Mouse (Mus musculus): ENCODE measurements around the gene Xpnpep3.

Xpnpep3 gene

DNA sequence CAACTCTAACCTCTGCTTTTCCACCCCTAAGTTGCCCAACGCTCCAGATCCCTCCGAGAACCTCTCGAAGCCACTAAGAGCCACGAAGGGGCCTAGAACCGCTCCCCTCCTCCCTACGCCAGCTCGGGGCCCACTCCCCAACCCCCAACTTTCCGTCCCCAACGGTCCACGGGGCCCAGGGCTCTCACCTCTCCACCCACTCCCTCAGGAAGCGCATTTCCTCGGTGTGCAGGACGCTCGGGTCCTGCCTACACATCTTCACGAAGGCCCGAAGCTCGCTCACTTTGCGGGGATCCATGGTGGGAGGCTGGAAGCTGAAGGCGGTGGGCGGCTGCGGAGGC is 671 bp upstream of the Xpnpep3 start:
- no peak for DNase-seq (ENCODE audit: low read depth, low spot score)

DNA sequence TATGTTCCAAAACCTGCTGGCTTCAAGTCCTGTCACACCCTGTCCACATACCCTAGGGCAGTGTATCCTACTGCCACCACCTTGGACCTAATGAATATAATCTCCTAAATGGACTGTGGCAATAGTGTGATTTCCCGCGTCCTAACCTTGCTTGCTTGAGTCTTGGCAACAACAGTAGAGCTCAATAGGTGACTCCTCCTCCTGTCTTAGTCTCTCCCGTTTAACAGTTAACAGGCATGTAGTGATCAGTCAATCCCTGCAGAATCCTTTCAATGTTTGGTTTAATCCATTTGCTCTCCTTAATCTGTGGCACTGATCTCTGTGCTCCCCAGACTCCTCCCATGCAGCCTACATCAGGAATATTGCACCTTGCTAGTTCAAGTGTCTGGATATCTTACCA is 5.1 kb downstream of the Xpnpep3 start:
- DNase-seq (ENCODE audit: low read depth, low spot score), result no peak

DNA sequence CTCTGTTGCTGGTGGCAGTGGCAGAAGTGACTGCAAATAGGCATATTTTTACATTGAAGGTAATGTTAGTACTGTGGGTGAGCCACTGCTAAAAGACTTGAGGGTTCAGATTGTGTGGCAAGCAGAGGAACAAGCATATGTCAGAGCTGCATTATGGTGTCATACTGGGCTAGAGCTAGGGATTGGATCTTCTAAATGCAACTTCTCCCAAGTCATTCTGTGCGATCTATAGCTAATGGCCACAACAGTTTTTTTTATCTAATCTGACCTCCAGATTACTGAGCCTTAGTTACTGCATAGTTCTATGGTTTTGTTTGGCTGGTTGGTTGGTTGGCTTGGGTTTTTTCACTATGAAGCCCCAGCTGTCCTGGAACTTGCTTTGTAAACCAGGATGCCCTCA is 8.3 kb downstream of the Xpnpep3 start, which contains the start of gene Dnajb7:
Dnajb7 (minus strand) TSS at position 101 of the 400 bp plus-strand sequence.
- no peak for DNase-seq (ENCODE audit: low read depth, low spot score)

DNA sequence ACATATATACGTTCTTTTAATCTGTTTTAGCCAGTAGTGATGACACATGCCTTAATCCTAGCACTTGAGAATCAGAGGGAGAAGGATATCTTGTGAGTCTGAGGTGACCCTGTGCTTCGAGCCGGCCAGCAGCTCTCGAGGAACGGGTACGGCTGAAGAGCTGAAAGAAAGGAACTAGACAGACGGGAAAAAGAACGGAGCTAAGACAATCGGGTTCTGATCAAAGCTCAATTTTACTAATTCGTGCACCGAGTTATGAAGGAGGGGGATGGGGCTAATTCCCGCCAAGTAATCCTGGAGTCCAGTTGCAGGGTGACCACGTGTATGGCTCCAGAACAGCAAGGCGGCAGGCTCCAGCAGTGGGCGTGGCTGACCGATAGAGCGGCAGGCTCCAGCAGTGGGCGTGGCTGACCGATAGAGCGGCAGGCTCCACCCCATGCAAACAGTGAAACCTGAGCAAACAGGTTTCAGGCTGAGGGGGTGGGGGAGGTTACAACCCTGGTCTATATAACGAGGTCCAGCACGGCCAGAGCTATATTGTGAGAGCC is 16.9 kb downstream of the Xpnpep3 start:
- peak; percentile 26 for DNase-seq (ENCODE audit: low read depth, low spot score)

DNA sequence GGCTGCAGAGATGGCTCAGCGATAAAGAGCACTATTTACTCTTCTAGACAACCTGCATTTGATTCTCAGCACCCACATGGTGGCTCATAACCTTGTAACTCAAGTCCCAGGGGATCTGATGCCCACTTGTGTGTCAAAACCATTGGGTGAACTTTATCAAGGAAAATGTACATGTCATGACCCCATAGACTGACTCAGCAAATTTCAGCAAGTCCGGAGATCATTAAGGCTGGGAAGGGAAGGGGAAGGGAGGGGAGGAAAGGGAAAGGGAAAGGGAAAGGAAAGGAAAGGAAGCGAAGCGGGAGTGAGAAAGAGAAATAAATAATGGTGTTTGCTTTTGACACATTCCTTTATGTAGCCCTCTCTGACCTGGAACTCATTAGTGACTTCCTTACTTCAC is 18.1 kb downstream of the Xpnpep3 start:
- DNase-seq (ENCODE audit: low read depth, low spot score), result no peak

DNA sequence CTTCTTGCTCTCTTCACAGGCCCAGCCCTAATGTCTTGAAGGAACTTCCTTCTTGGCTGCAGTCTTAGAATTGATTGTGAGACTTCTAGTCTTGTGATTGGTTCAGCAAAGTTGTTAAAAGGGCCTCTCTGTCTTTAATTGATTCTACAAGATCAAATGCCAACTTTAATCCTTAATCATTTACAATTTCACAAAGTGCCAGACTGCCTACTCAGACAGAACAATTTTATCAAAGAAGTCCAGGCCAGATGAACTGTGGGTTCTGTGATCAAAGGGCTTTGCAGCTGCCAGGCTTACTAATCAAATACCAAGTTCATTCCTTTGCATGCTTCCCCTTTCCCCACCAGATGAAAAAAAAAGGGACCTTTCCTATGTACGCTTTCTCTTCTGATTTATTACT is 21.5 kb downstream of the Xpnpep3 start:
- DNase-seq (ENCODE audit: low read depth, low spot score), result no peak

DNA sequence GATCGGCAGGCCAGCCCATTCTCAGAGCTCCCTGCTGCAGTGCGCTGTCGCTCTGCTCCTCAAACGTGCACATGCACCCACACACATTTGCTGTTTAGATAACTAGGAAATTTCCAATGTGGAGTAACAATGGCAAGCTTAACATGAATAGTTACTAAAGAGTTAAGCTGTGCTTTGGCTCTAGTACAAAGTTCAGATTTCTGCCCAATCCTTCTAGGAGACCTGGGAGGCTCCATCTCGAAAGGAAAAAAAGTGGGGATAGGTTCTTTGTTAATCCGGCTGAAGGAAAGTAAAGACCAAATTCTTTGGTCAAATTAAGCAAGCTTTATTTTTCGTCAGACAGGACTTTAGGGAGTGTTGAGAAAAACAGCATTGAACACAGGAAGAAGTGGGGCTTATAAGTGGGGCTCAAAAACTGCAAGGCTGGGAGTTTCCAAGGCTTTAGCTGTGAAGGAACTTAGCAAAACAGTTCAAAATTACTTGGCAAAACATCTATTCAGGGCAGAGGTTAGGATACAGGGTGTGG is 22.3 kb downstream of the Xpnpep3 start:
- no peak for DNase-seq (ENCODE audit: low read depth, low spot score)

DNA sequence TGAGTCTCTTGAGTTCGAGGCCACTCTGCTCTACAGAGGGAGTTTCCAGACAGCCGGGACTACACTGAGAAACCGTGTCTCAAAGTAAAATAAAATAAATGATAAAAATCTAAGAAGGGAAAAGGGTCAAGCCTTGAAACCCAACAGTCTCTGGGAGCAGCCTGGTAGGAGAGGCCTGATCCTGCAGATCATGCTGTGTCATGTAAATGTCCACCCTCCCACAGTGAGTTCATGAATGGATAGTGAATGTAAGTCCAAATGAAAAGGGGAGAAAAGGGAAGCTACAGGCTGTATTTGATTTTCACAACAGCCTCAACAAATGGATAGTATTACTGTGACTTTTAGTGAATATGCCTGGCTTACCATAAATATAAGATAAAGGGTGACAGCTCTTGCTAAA is 25.4 kb downstream of the Xpnpep3 start:
- no peak for DNase-seq (ENCODE audit: low read depth, low spot score)

DNA sequence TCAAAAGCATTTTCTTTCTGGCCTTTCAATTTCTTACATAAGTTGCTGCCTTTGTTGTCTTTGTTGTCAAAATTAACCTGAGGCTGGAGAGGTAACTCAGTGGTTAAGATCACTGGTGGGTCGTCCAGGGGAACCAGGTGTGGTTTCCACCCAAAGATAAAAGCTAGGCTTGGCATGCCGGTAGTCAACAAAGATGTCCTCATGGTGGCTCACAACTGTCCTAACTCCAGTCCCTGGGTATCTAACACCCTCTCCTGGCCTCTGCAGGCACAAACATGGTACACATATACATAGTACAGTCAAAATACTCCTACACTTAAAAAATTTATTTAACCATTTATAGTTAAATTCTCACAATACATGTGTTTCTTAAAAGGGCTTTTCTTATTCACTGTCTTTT is 28.0 kb downstream of the Xpnpep3 start:
- DNase-seq (ENCODE audit: low read depth, low spot score), result no peak

DNA sequence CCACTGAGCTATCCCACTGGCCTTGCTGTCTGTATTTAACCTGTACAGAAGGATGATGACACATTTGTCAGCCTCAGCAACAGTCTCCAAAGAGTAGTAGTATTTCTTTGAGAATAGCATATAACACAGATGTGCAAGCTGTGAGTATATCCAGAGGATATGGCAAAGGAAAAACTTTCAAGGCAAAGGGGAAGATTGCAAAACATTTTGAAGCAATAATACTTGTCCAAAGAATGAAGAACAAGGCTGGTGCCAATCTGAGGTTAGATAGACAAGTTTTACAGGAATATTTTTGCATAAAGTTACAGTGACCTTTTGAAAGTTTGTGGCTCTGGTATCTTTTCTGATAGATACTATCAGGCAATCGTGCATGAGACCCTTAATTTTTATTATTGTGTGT is 31.3 kb downstream of the Xpnpep3 start:
- DNase-seq (ENCODE audit: low read depth, low spot score), result no peak

DNA sequence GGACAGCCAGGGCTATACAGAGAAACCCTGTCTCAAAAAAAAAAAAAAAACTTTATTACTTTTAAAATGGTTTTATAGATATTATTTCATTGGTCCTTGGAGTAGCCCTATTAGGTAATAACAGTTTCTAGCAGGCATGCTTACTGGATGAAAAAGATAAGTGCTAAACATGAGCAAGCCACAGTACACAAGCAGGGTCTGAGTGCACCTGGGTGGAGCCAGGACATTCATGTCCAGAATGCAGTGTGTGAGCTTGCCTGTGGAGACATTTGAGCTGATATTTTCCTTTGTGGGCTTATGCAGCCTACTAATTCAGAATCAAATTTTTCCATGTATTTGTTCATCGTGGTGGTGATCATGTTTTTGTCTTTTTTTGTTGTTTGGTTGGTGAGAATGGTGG is 38.4 kb downstream of the Xpnpep3 start:
- DNase-seq (ENCODE audit: low read depth, low spot score), result no peak

DNA sequence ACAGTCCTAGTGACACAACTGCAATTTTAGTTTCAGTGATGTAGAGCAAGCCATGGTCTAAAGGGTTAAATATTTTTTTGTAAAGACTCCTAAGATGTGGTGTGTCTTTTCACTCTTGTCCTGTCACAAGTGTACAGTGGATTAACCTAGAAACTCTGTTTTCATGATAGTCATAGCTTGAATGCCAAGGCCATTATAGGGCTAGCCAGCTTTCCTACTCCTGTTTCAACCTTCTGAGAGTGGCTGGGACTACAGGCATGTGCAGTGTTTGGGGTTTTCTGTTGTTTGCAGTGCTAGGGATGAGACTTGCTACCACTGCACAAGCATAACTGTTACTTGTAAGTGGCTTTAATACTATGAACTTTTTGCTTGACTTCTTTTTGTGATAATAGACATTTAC is 39.3 kb downstream of the Xpnpep3 start:
- no peak for DNase-seq (ENCODE audit: low read depth, low spot score)

DNA sequence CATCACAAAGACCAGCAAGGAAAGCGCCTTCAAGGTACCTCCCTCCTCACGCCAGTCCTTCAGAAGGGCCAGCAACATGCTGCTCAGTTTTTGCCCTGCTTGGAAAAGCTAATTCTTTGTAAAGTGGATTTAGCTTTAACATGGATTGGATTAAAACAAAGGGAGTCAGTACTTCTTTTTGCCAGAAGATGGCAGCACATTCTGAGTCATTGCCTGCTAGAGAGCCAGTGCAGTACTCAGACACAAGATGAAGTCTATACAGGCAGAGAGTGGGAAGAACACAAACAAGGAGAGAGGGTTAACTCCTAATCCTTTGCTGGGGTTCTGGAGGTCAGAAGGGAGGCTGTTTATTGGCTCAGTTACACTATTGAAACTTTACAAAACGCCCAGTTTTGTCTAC is 48.5 kb downstream of the Xpnpep3 start:
- DNase-seq (ENCODE audit: low read depth, low spot score), result peak; percentile 76

DNA sequence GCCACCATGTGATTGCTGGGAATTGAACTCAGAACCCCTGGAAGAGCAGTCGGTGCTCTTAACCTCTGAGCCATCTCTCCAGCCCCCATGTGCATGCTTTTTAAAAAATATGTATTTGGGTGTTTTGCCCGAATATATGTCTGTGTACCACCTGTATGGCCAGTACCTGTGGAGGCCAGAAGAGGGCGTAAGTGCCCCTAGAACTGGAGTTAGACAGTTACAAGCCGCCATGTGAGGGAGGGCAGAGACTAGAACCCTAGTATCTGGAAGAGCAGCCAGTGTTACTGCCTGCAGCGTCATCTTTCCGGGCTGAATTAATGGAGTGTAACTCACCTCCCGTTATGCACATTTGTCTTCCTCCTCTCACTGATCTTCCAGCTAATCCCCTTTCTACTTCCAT is 61.6 kb downstream of the Xpnpep3 start:
- no peak for DNase-seq (ENCODE audit: low read depth, low spot score)

DNA sequence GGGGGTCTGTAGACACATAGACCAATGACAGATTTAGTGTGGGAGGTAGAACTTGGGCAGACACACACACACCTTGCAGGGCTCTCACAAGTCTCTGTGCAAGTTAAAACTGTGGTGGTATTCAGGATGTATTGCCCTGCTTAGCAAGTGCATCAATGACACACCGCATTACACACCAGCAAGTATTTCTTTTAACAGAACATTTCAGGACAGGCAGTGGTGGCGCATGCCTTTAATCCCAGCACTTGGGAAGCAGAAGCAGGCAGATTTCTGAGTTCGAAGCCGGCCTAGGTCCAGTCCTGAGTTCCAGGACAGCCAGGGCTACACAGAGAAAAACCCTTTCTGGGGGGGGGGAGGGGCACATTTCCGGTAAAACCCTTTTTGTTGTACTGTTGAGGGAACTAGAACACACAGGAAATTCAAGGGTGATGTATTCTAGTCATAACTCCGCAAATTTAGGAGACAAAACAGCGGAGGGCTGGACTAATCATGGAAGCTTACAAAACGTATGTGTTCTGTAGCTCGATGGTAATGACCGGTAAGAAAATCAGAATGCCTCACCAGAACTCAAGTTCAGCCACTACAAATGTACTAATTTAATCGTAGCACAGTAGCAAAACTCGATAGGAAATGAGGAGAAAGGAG is 65.2 kb downstream of the Xpnpep3 start:
- no peak for DNase-seq (ENCODE audit: low read depth, low spot score)

DNA sequence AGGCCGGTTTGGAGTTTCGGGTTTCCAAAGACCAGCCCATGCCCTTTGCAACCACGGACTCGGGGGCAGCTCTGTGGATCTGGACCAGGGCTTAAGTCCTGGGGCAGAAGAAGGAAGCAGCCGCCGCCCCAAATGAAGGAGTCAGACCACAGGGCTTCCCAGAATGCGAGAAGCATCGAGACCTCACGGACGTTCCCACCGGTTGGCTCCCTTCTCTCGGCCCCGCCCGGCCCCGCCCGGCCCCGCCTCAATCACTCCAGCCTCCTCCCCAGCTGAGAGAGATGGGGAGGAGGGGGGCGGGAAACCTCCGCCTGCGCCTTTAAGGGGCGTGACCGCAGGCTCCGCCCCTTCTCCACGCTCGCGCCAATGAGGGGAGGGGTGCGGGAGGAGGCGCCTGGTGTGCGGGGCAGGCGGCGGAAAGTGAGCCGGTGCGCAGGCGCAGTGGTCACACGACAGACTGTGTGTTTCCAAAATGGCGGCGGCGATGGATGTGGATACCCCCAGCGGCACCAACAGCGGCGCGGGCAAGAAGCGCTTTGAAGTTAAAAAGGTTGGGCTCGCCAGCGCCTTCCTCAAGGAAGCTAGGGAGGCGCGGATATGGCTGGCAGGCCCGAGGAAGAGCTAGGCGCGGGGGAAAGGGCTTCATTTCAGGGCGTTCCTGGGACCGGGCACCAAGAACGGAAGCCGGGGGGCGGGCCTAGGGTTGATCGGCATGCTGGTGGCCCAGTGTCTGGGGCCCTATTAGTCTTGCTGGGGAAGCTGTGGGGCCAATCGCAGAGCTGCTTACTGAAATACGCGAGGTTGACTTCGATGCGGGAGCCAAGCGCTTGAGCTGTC is 66.2 kb downstream of the Xpnpep3 start, which contains the start of gene Rbx1:
Rbx1 (plus strand) TSS at position 396 of the 837 bp plus-strand sequence.
- DNase-seq (ENCODE audit: low read depth, low spot score), result peak; percentile 98

DNA sequence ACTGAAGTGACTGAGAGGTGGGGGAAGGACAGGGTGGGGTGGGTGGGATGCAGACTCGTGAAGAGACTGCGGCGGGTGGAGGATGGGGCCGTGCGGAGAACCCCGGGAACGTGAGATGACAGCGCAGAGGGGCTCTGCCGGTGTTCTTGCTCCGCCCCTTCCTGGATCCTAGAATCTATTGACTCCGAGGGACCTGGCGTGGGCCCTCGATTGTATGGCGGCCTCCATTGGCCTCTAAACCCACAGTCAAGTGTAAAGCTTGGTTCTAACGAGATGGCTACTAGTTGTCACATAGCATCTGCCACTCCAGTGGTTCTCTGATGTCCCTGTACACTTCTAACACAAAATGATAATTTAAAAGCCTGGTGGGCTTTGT is 66.8 kb downstream of the Xpnpep3 start:
- DNase-seq (ENCODE audit: low read depth, low spot score), result no peak

DNA sequence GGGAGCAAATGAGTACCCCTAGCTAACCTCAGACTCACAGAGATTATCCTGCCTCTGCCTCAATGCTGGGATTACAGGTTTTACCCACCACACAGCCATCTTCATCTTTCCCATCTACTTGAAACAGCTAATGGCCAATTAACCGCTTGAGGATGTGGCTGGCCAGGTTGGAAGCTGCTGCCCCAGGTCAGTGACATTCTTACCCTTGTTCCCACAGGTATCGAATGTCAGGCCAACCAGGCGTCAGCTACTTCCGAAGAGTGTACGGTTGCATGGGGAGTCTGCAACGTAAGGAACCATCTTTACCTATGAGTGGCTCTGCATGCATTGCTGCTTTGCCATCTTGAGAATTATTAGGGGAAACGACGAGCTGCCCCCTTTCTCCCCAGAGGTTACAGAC is 70.8 kb downstream of the Xpnpep3 start:
- no peak for DNase-seq (ENCODE audit: low read depth, low spot score)

DNA sequence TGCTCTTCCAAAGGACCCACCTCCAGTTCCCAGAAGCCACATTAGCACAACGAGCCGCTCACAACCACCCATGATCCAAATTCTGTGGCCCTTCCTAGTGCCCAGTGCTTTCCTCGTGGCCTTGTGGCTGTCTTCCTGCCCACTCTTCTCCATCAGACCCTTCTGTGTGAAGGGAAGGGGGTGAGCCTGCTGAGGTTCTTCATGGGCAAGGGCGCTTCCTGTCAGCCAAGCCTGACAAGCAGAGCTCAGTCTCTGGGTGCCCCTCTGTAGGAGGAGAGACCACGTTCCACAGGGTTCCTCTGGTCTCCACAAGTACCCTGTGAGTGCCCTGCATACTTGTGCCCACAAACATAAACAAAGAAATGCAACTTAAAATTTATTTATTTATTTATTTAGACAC is 72.3 kb downstream of the Xpnpep3 start:
- no peak for DNase-seq (ENCODE audit: low read depth, low spot score)

DNA sequence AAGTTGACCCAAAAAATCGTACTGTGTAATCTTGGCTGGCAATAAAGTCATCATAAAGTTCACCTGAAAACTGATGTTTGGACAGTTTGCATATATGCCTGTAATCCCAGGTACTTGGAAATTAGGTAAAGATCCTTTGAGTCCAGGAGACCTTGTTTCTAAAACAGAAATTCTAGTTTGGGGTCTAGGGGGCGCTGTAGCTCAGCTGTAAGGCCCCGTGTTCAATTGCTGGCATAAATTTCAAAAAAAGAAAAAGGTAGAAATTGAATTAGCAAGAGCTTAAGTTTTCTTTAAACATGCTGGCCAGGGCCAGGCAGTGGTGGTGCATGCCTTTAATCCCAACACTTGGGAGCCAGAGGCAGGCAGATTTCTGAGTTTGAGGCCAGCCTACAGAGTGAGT is 75.7 kb downstream of the Xpnpep3 start:
- no peak for DNase-seq (ENCODE audit: low read depth, low spot score)

DNA sequence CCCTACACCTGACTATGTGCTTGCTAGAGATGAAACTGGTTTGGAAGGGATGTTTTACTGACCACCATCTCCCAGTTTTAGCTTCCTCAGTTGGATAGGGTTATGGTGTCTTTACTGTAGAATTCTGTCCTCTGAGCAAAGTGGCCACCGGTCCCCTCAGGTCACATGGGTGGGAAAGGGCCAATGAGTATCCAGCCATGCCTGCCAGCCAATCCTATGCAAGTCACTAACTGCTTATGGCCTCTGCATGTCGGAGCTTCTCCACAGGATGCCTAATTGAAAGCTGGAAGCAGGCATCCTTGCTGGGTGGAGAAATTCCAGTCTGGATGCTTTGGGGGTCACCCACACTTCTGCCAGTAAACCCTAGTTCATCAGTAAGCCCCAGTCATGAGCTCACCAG is 76.7 kb downstream of the Xpnpep3 start:
- no peak for DNase-seq (ENCODE audit: low read depth, low spot score)

DNA sequence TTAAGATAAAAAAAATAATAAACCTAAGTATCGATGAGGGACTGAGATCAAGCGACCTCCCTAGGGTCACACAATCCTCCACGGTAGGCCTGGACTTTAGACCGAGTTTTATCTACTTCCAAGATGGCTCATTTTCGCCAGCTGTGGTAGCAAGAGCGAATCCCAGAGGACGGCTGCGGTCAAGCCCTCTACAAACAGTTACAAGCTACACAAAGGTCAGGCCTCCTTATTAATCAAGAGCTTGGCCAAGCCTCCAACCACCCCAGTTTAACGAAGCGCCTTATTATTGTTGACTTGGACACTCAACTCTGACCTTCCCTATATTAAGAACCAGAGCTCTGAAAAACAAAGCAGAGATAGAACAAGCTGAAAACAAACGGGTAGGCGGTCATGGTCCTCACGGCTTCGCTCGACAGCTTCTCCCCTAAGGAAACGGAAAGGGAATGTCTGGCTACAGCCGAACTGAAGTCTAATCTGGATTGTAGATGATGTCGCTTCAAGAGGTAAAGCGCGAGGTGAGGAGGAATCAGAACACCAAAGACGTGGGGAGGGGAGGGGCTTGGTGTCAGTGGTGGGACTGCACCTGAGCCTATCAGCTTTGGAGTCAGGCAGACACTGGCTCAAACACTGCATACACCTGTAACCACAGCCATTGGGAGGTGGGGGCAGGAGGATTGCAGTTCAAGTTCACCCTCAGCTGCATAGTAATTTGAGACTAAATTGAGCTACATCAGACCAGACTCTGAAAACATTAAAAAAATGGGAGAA is 79.7 kb downstream of the Xpnpep3 start:
- DNase-seq (ENCODE audit: low read depth, low spot score), result no peak
